Mouse (Mus musculus): ENCODE data around the gene 3110021N24Rik.

3110021N24Rik gene

GRCm38 (mm10) chr4:108796701-108797100 is 77.3 kb downstream of the 3110021N24Rik start:
- no peak for DNase-seq (ENCODE audit: low read depth, low spot score)

- DNase-seq (ENCODE audit: low read depth, low spot score): peak; percentile 54
These were observed 78.8 kb downstream of the 3110021N24Rik start for GRCm38 (mm10) chr4:108798083-108798830.

- DNase-seq (ENCODE audit: low read depth, low spot score): no peak
These were observed 84.1 kb downstream of the 3110021N24Rik start for GRCm38 (mm10) chr4:108803535-108803934.

GRCm38 (mm10) chr4:108811142-108811541 is 91.7 kb downstream of the 3110021N24Rik start:
- no peak for DNase-seq (ENCODE audit: low read depth, low spot score)

- no peak for DNase-seq (ENCODE audit: low read depth, low spot score)
These were observed 92.1 kb downstream of the 3110021N24Rik start for GRCm38 (mm10) chr4:108811550-108811949.

- no peak for DNase-seq (ENCODE audit: low read depth, low spot score)
These were observed 106.2 kb downstream of the 3110021N24Rik start for GRCm38 (mm10) chr4:108825677-108826076.

- no peak for DNase-seq (ENCODE audit: low read depth, low spot score)
These were observed 106.6 kb downstream of the 3110021N24Rik start for GRCm38 (mm10) chr4:108826096-108826495.

- no peak for DNase-seq (ENCODE audit: low read depth, low spot score)
These were observed 107.2 kb downstream of the 3110021N24Rik start for GRCm38 (mm10) chr4:108826643-108827042.

GRCm38 (mm10) chr4:108830698-108831097 is 111.2 kb downstream of the 3110021N24Rik start:
- DNase-seq (ENCODE audit: low read depth, low spot score): no peak
